Mouse (Mus musculus) fat pad, adult 2 months (tissue): ENCODE data around the gene Slamf9.

Experiments
- DNase-seq: peaks from one replicate; pipeline ENCODE4 v3.0.0-alpha.2; 2011; ENCODE audit warnings: low read depth, low spot score; ENCODE audit errors: extremely low read depth

Slamf9 gene

GRCm38 (mm10) chr1:172512962-172513361 lies 37.8 kb downstream of the Slamf9 start:
- no peak for DNase-seq

GRCm38 (mm10) chr1:172513525-172514212 lies 38.5 kb downstream of the Slamf9 start:
- DNase-seq = no peak

GRCm38 (mm10) chr1:172514213-172514529 lies 39.0 kb downstream of the Slamf9 start:
- no peak for DNase-seq

GRCm38 (mm10) chr1:172514551-172515268 lies 39.6 kb downstream of the Slamf9 start:
- no peak for DNase-seq

GRCm38 (mm10) chr1:172515396-172515795 lies 40.2 kb downstream of the Slamf9 start:
- DNase-seq = no peak

- DNase-seq = no peak
Observed at GRCm38 (mm10) chr1:172518013-172518412, 42.9 kb downstream of the Slamf9 start.

- DNase-seq = no peak
Observed at GRCm38 (mm10) chr1:172519644-172520043, 44.5 kb downstream of the Slamf9 start.

- DNase-seq = no peak
Observed at GRCm38 (mm10) chr1:172520576-172521440, 45.6 kb downstream of the Slamf9 start, which contains the start of gene Cfap45. Cfap45 (plus strand) TSS chr1:172520801.

GRCm38 (mm10) chr1:172522524-172522923 lies 47.4 kb downstream of the Slamf9 start:
- peak; percentile 42 for DNase-seq

GRCm38 (mm10) chr1:172523699-172524101 lies 48.5 kb downstream of the Slamf9 start:
- no peak for DNase-seq

- DNase-seq = no peak
Observed at GRCm38 (mm10) chr1:172525027-172525764, 50.0 kb downstream of the Slamf9 start.

- no peak for DNase-seq
Observed at GRCm38 (mm10) chr1:172525971-172526370, 50.8 kb downstream of the Slamf9 start.

- no peak for DNase-seq
Observed at GRCm38 (mm10) chr1:172526380-172527081, 51.4 kb downstream of the Slamf9 start.

- DNase-seq = no peak
Observed at GRCm38 (mm10) chr1:172527431-172527830, 52.3 kb downstream of the Slamf9 start.
